In genomic region chr2:170497091-170497566, GRCm38 (mm10) we compare ENCODE assay signal across 8 mouse cellular contexts. TPM values are rescaled to one million over a fixed set of nuclear protein-coding genes. Genes with fewer than 3 reads are reported as not detected.
DNase-seq lines count a peak whose midpoint lies in the region; ATAC-seq lines count a peak whose summit lies in the region.

Cyp24a1 (minus strand) TSS chr2:170497145.

- H3K4me1 ChIP-seq in intestine, embryonic 14.5 days (replicated peaks; ENCODE audit: control insufficient read depth, insufficient read depth, low read length): peaks cover 10% of the 10 kb centered on the region
- H3K4me1 ChIP-seq in liver, embryonic 13.5 days (replicated peaks): peaks cover 3% of the 10 kb centered on the region; the same call in 1 of the 2 replicates

- H3K4me3 ChIP-seq in intestine, embryonic 14.5 days (ENCODE audit: low read depth, low read length): peak within 1 kb of the TSS; percentile 13; the same call in 1 of the 2 replicates
- peak within 1 kb of the TSS; percentile 16; the same call in 1 of the 2 replicates for H3K4me3 ChIP-seq in liver, embryonic 13.5 days (replicated peaks)

- H3K36me3 ChIP-seq in intestine, embryonic 14.5 days (ENCODE audit: control insufficient read depth, insufficient read depth, low read length): no peaks in the 10 kb centered on the region
- no peaks in the 10 kb centered on the region for H3K36me3 ChIP-seq in liver, embryonic 13.5 days

- no peaks in the 10 kb centered on the region for H3K9me3 ChIP-seq in intestine, embryonic 14.5 days (ENCODE audit: control insufficient read depth, low read length)
- H3K9me3 ChIP-seq in liver, embryonic 13.5 days (replicated peaks): no peaks in the 10 kb centered on the region

- peaks cover 65% of the 10 kb centered on the region for H3K27me3 ChIP-seq in intestine, embryonic 14.5 days (replicated peaks; ENCODE audit: control insufficient read depth, insufficient read depth, low read length)
- H3K27me3 ChIP-seq in liver, embryonic 13.5 days: peaks cover 67% of the 10 kb centered on the region

- 1% methylated on average over 33 of the region's 36 CpGs for WGBS in intestine, embryonic 14.5 days
- WGBS in liver, embryonic 13.5 days (ENCODE audit: insufficient replicate concordance): 2% methylated on average over 36 of the region's 36 CpGs

- H3K9ac ChIP-seq in intestine, embryonic 14.5 days (ENCODE audit: low read length): no peak within 1 kb of the TSS
- H3K9ac ChIP-seq in liver, embryonic 13.5 days: no peak within 1 kb of the TSS

- peak within 1 kb of the TSS; percentile 38 for H3K4me2 ChIP-seq in intestine, embryonic 14.5 days (ENCODE audit: low read length)
- 0 out of 2 replicates have a peak within 1 kb of the TSS, but pooled peaks have one; percentile 8 for H3K4me2 ChIP-seq in liver, embryonic 13.5 days

- no peak within 1 kb of the TSS for H3K27ac ChIP-seq in intestine, embryonic 14.5 days (ENCODE audit: low read depth)
- H3K27ac ChIP-seq in liver, embryonic 13.5 days: no peak within 1 kb of the TSS

- peak; percentile 79 for ATAC-seq in intestine, embryonic 14.5 days (replicated peaks; ENCODE audit: low FRiP score, low TSS enrichment, low read depth)
- ATAC-seq in liver, embryonic 13.5 days (ENCODE audit: low read depth): no peak; the same call in 1 of the 2 replicates

- peak; percentile 46 to 47 for DNase-seq in cerebellum, postnatal 10 days
- DNase-seq in cerebellum, adult 11 months: no peak
- peak; percentile 40 for DNase-seq in gastrocnemius, postnatal 10 days
- DNase-seq in intestine, embryonic 14.5 days (ENCODE audit: low spot score): peak; percentile 76
- DNase-seq in liver, embryonic 13.5 days: no peak
- DNase-seq in neural tube, embryonic 10.5 days (ENCODE audit: extremely low spot score, low spot score): peak; percentile 75
- DNase-seq in spleen, adult 18-20 months: no peak
- DNase-seq in left cerebral cortex, adult 9 months (ENCODE audit: low spot score in 2 of 2): no peak

RNA-seq across cellular contexts. Expression of gene Cyp24a1, which starts in this region (rescaled TPM):
- total RNA-seq in gastrocnemius, postnatal 10 days (2021): not detected
- not detected in 2 replicates for polyA plus RNA-seq in intestine, embryonic 14.5 days (2014; fragmentation: Nextera tagmentation; extraction: Ambion mirVana)
- polyA plus RNA-seq in liver, embryonic 13.5 days (2015; fragmentation: Nextera tagmentation; extraction: Ambion mirVana): 0.02 TPM in 1 of 2 replicates, not detected in the other

Comparison
In these comparisons a context has a peak if more than half of its experiments do, and no peak if none do; other contexts are left out.
1. DNase-seq: peak in cerebellum, postnatal 10 days (2 of 2) and neural tube, embryonic 10.5 days (single experiment); none in cerebellum, adult 11 months (single experiment), liver, embryonic 13.5 days (single experiment), spleen, adult 18-20 months (0 of 2) and left cerebral cortex, adult 9 months (0 of 2).
2. Peak in DNase-seq in gastrocnemius, postnatal 10 days; RNA of the gene not detected or under 1 TPM.
3. Peak in DNase-seq, ATAC-seq, H3K4me3 ChIP-seq and H3K4me2 ChIP-seq in intestine, embryonic 14.5 days; RNA of the gene not detected or under 1 TPM.